Mouse (Mus musculus) large intestine, adult 2 months (tissue): ENCODE data around the gene Lce6a. TPM values are rescaled to one million over a fixed set of nuclear protein-coding genes. Genes with fewer than 3 reads are reported as not detected.

Experiments
- DNase-seq: peaks from one replicate; pipeline ENCODE4 v3.0.0-alpha.2; 2012; ENCODE audit warnings: low read depth, low spot score
- WGBS: fragments of 180-500 bp; shearing (Covaris S2); methylation state at CpG from one replicate; pipeline ENCODE4 v1.1.7; 2018; 5-methylcytosine and 5-hydroxymethylcytosine counted together
- polyA plus RNA-seq: library from polyadenylated mRNA; depleted of rRNA; stranded (reverse); fragments of >200 nt; gene quantifications from 2 replicates; pipeline ENCODE4 v1.2.3, GENCODE M21; 2012; rRNA removed

Lce6a gene
- polyA plus RNA-seq: not detected in 2 replicates

DNA sequence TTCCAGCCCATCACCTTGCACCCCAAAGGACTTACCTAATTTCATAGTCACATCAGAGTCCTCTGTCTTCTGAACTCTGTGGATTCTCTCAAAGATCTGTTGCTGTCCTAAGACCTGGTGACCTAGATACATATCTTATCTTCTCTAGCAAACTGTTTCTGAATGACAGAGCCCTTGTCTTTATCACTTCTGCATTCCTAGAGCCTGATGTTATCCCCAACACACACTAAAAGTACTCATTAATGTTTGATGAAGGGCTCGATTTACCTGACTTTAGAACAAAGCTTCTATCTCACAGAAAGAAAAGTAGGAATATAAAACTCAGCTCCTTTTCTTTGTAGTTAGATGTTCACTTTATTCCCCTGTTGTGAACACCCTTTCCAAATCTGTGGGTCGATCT, at the start of gene Lce6a:
Gene Lce6a (minus strand): TSS at position 101 of the 400 bp plus-strand sequence.
- DNase-seq: no peak
- WGBS: 46% methylated on average over 2 of the region's 2 CpGs

- DNase-seq: no peak
Observed at GRCm38 (mm10) chr3:92670215-92670614, 48.8 kb upstream of the Lce6a start, which contains the start of gene Lce1a2. Gene Lce1a2 (minus strand): TSS chr3:92670315.

DNA sequence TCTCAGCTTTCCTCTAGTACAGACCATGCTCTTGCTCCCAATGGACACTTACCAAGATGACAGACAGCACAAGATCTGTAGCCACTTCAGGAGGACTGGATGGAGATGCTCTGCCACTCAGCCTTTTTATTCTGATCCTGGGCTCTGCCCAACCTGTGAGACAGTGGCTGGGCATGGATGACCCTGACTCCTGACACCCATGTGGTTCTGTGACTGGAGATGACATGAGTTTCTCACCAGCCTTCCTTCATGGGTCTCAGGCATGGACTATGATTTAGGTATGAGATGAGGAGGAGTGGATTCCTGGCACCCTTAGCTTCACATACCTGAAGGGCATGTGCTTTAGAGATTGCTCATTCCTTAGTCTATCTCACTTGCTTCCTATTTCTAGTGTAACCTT, 35.4 kb upstream of the Lce6a start, which contains the start of gene Lce1b:
Gene Lce1b (minus strand): TSS at position 101 of the 400 bp plus-strand sequence.
- DNase-seq: no peak

- WGBS: 84% methylated on average over 1 of the region's 1 CpGs
- no peak for DNase-seq
Observed at GRCm38 (mm10) chr3:92648207-92648606, 26.7 kb upstream of the Lce6a start, which contains the start of gene Lce1a1. Gene Lce1a1 (minus strand): TSS chr3:92648307.

- WGBS: 91% methylated on average over 15 of the region's 15 CpGs
- no peak for DNase-seq
Observed at GRCm38 (mm10) chr3:92639854-92640253, 18.4 kb upstream of the Lce6a start.

DNA sequence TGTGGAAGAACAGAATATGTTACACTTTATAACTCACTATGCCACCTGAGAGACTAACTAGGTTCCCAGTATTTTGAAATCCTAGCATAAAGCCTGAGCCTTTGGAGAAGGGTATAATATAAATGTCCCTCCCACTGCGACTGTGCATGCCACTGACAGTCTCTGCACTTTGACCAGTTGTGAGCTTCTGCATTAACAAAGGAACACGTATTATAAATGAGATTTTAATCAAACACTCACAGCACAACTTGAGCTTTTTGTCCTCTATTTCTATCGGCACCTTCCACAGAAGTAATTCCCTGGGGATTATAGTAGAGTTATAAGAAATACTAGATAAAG, 17.2 kb upstream of the Lce6a start:
- 56% methylated on average over 3 of the region's 3 CpGs for WGBS

GRCm38 (mm10) chr3:92637745-92638652, 16.5 kb upstream of the Lce6a start:
- DNase-seq: no peak
- WGBS: 44% methylated on average over 1 of the region's 1 CpGs

More for the DNA sequence above, 17.2 kb upstream of the Lce6a start:
- no peak for DNase-seq

DNA sequence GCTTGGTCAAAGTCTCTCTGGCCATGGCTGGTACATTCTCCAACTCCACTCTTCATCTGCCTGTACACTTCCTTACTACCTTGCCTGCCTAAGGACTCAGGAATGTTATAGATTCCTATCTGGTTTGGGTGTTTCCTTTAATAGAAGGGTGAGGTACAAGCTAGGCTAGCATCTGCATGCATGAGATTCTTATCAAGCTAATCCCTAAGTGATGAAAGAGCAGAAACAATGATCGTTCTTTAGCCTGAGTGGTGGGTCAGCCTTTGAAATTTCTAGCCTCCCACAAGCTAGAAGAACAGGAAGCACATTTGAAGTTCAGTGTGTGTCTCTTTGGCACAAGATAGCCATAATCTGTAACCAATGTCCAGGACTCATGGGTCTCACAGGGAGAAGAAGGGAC, 11.7 kb downstream of the Lce6a start:
- 33% methylated on average over 1 of the region's 1 CpGs for WGBS
- no peak for DNase-seq

GRCm38 (mm10) chr3:92607392-92607791, 14.1 kb downstream of the Lce6a start, which contains the start of gene 2210017I01Rik:
Gene 2210017I01Rik (minus strand): TSS chr3:92607492.
- DNase-seq: no peak

DNA sequence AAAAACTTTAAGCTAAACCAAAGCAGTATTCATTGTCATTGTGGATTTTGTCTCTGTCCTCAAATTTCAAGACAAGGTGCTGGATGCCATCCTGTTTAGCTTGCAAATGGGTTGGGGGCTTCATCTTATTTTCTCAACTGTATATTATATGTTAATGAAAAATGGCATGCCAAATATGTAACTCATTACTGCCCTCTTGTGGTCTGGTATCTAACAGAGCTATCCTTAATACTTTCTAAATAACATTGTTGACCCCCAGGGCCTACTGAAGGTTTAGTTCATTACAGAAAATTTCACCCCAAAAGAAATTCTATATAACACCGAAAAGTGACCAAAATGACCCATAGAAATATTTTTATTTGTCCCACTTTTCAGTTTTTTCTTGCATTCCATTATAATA, 19.3 kb downstream of the Lce6a start:
- DNase-seq: no peak
- WGBS: 40% methylated on average over 1 of the region's 1 CpGs

- no peak for DNase-seq
- 24% methylated on average over 1 of the region's 1 CpGs for WGBS
Observed at GRCm38 (mm10) chr3:92600456-92600855, 21.0 kb downstream of the Lce6a start.

- DNase-seq: no peak
Observed at GRCm38 (mm10) chr3:92599973-92600372, 21.5 kb downstream of the Lce6a start.

GRCm38 (mm10) chr3:92598429-92598828, 23.0 kb downstream of the Lce6a start:
- DNase-seq: no peak
- 71% methylated on average over 2 of the region's 2 CpGs for WGBS

DNA sequence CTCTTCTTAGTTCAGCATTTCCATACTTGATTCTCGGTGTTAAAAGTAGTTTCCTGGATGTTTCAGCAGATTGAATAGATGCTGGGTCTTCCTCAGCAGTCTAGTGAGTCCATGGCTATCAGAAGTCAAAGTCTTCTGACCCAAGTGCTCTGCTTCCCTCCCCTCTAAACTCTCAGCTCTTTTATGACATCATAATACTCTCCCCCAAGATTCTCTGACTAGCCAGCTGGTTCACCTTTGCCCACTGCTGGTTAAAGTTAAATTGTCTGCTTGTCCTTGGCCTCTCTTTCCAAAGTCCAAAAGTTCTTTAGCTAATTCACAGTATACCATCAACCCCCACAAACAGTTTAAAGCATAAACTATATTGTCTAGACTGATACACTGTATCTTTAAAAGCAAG, 32.6 kb downstream of the Lce6a start, which contains the start of gene Smcp:
Gene Smcp (minus strand): TSS at position 140 of the 400 bp plus-strand sequence.
- no peak for DNase-seq
- 66% methylated on average over 1 of the region's 1 CpGs for WGBS

DNA sequence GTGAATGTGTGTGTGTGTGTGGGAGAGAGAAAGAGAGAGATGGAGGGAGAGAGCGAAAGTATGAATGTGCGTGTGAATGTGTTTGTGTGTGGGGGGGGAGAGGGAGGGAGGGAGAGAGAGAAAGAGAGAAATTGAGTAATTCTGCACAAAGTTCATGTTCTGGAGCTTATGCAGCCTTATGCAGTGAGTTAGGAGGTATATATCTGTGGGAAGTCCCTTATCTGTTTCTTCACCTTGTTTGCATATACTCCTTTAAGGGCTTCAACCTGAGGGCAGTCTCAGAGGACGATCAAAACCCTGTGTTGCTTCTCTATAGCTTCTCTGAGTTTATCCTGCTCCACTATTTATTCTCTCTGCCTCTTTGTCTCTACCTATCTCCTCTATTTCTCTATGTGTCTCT, 34.3 kb downstream of the Lce6a start:
- WGBS: 62% methylated on average over 3 of the region's 3 CpGs
- no peak for DNase-seq

DNA sequence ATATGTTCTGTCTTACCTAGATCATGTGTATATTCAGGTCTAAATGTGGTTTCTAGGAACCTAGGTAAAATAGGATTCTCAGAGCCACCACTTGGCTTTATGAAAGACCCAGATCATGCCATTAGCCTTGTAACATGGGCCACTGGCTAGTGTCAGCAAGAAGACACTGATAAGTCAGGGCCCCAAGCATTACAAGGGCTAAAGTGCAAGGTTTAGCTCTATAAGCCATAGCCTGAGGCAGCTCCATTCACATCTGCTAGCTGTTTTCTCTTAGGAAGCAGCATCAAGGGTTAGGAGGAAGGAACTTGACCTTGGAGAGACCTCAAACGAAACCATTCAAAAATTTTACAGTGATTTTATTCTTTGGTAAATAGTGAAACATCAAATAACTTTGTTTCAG, 36.4 kb downstream of the Lce6a start:
- WGBS: 17% methylated on average over 1 of the region's 1 CpGs
- DNase-seq: no peak

DNA sequence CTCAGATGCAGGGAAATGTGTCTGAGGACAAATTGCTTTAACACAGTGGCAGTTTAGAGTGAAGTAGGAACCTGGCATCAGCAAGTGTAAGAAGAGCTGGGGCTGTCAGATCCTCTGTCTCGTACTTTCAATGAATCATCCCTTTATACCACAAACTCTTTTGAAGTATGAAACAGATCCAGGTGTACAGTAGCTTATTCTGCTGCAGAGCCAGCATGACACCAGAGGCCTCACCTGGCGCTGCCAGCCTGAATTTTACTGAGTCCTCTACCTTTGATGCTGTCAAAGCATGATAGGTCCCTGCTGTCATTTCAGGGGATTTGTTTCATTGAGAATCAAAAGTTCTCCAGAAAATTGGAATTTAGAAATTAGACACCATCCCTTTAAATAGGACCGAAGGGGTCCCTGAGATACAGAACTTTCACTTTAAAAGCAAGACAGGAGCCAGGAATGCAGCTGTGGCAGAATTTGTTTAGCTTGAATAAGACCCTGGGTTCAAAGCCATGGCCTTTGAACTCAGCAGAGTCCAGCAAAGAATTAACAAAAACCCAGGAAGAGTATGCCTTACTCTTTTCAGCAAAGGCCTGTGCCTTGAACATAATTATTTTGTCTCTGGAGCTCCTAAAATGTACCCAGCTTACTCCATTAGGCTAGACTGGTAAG, 38.2 kb downstream of the Lce6a start:
- 61% methylated on average over 3 of the region's 3 CpGs for WGBS
- no peak for DNase-seq

DNA sequence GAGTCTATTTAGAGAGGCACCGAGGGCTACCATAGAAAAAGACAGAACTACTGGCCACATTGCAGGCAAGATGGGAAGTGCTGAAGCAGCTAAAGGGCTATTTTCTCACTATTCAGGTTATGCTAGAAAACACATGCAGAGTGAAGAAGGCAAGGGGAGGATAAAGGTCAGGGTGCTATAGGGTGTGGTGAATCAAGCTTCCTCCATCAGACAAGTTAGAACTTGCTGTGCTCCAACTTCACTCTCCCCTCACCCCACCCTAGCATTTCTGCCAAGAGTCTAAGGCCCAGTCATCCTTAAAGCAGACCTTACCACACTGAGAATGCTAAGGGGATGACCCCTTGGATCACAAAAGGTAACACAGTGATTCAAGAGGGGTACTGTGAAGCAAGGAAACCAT, 42.0 kb downstream of the Lce6a start:
- DNase-seq: no peak
- 26% methylated on average over 1 of the region's 1 CpGs for WGBS

- WGBS: 49% methylated on average over 4 of the region's 4 CpGs
- no peak for DNase-seq
Observed at GRCm38 (mm10) chr3:92578652-92579413, 42.6 kb downstream of the Lce6a start.

- no peak for DNase-seq
- WGBS: 62% methylated on average over 1 of the region's 1 CpGs
Observed at GRCm38 (mm10) chr3:92573449-92574041, 47.9 kb downstream of the Lce6a start, which contains the start of gene Ivl. Gene Ivl (minus strand): TSS chr3:92573735.
